Mouse (Mus musculus) thymus, adult 2 months (tissue): ENCODE measurements at regions not wholly inside any gene's neighbourhood (a gene's known extent, or its start where the extent isn't known, plus 50 kb on each side); places are given as distances from the start of the nearest gene placed in this dataset.

Source experiments
- DNase-seq: peaks from one replicate; pipeline ENCODE4 v3.0.0; 2021
- H3K27ac ChIP-seq: fragments of 200-500 bp; 2 replicates; pipeline ENCODE4 v1.5.1; 2012; ENCODE audit warnings: low read length, control low read depth; ENCODE audit not compliant: control insufficient read depth, insufficient read depth
- H3K27me3 ChIP-seq: fragments of 200-500 bp; 2 replicates; pipeline ENCODE4 v1.6.1; 2012; ENCODE audit warnings: mild to moderate bottlenecking, low read length, moderate library complexity, mixed read lengths; ENCODE audit not compliant: control insufficient read depth, insufficient read depth
- H3K36me3 ChIP-seq: fragments of 200-500 bp; 2 replicates; pipeline ENCODE4 v1.6.1; 2012; ENCODE audit warnings: mild to moderate bottlenecking, low read length, moderate library complexity; ENCODE audit not compliant: control insufficient read depth, insufficient read depth
- H3K4me1 ChIP-seq: fragments of 200-500 bp; replicated peaks from 2 replicates; pipeline ENCODE4 v1.6.1; 2012; ENCODE audit warnings: low read length; ENCODE audit not compliant: control insufficient read depth, insufficient read depth
- H3K4me3 ChIP-seq: fragments of 200-500 bp; 2 replicates; pipeline ENCODE4 v1.5.1; 2012; ENCODE audit warnings: mild to moderate bottlenecking, low read length, control low read depth, moderate library complexity; ENCODE audit not compliant: control insufficient read depth, insufficient read depth
- CTCF ChIP-seq: fragments of 200-500 bp; IDR thresholded peaks from 2 replicates; pipeline ENCODE4 v1.5.1; 2012; ENCODE audit warnings: mild to moderate bottlenecking, control low read depth, low read length, moderate library complexity, borderline replicate concordance; ENCODE audit not compliant: control insufficient read depth, poor library complexity, insufficient read depth; ENCODE audit errors: extremely low read depth
- POLR2A ChIP-seq: fragments of 200-500 bp; IDR thresholded peaks from 2 replicates; pipeline ENCODE4 v1.6.1; 2012; ENCODE audit warnings: mild to moderate bottlenecking, low read length, control low read depth, moderate library complexity; ENCODE audit not compliant: control insufficient read depth, poor library complexity, insufficient read depth; ENCODE audit errors: extremely low read depth
- WGBS: fragments of 180-500 bp; shearing (Covaris S2); methylation state at CpG from one replicate; pipeline ENCODE4 v1.1.7; 2018; 5-methylcytosine and 5-hydroxymethylcytosine counted together

GRCm38 (mm10) chr3:58173821-58174220 is 240.7 kb upstream of the Tsc22d2 start:
- 85% methylated on average over 1 of the region's 1 CpGs for WGBS
- Histone ChIP-seq H3K27ac (no peak overlapping the region), H3K36me3 (no peaks in the 10 kb centered on the region), H3K4me1 (no peaks in the 10 kb centered on the region), H3K4me3 (no peak overlapping the region), H3K27me3 (no peaks in the 10 kb centered on the region)
- TF ChIP-seq POLR2A = no peak
- TF ChIP-seq CTCF = no peak
- no peak for DNase-seq

GRCm38 (mm10) chr3:58181715-58182114 is 232.8 kb upstream of the Tsc22d2 start:
- Histone ChIP-seq H3K27ac (no peak overlapping the region), H3K27me3 (no peaks in the 10 kb centered on the region), H3K4me1 (no peaks in the 10 kb centered on the region), H3K36me3 (no peaks in the 10 kb centered on the region), H3K4me3 (no peak overlapping the region)
- TF ChIP-seq CTCF = no peak
- no peak for TF ChIP-seq POLR2A
- no peak for DNase-seq
- WGBS = 73% methylated on average over 3 of the region's 3 CpGs

- DNase-seq = no peak
- Histone ChIP-seq H3K36me3 (no peaks in the 10 kb centered on the region), H3K27me3 (no peaks in the 10 kb centered on the region), H3K4me1 (no peaks in the 10 kb centered on the region), H3K4me3 (no peak overlapping the region), H3K27ac (no peak overlapping the region)
- 64% methylated on average over 4 of the region's 4 CpGs for WGBS
- TF ChIP-seq POLR2A (no peak), CTCF (no peak)
Measured at GRCm38 (mm10) chr3:58182299-58182698, 232.2 kb upstream of the Tsc22d2 start.

- whole genome bisulfite sequencing = 60% methylated on average over 3 of the region's 3 CpGs
- Histone ChIP-seq H3K27me3 (no peaks in the 10 kb centered on the region), H3K4me3 (no peak overlapping the region), H3K27ac (no peak overlapping the region), H3K4me1 (no peaks in the 10 kb centered on the region), H3K36me3 (no peaks in the 10 kb centered on the region)
- TF ChIP-seq CTCF = no peak
- TF ChIP-seq POLR2A = no peak
- no peak for DNase-seq
Measured at GRCm38 (mm10) chr3:58183279-58183678, 231.2 kb upstream of the Tsc22d2 start.

- Histone ChIP-seq H3K36me3 (no peaks in the 10 kb centered on the region), H3K4me1 (no peaks in the 10 kb centered on the region), H3K27me3 (no peaks in the 10 kb centered on the region), H3K4me3 (no peak overlapping the region), H3K27ac (no peak overlapping the region)
- TF ChIP-seq CTCF (no peak), POLR2A (no peak)
- 94% methylated on average over 6 of the region's 6 CpGs for WGBS
- DNase-seq = no peak
Measured at GRCm38 (mm10) chr3:58200462-58200861, 214.1 kb upstream of the Tsc22d2 start.

GRCm38 (mm10) chr3:58202816-58203215 is 211.7 kb upstream of the Tsc22d2 start:
- no peaks in the 10 kb centered on the region for H3K36me3 ChIP-seq

GRCm38 (mm10) chr3:58203806-58204205 is 210.7 kb upstream of the Tsc22d2 start:
- H3K27ac ChIP-seq = no peak overlapping the region
- H3K27me3 ChIP-seq = no peaks in the 10 kb centered on the region
- no peaks in the 10 kb centered on the region for H3K4me1 ChIP-seq
- DNase-seq = no peak
- H3K4me3 ChIP-seq = no peak overlapping the region
- TF ChIP-seq POLR2A = no peak
- H3K36me3 ChIP-seq = no peaks in the 10 kb centered on the region
- 88% methylated on average over 2 of the region's 2 CpGs for WGBS

More at GRCm38 (mm10) chr3:58202816-58203215, 211.7 kb upstream of the Tsc22d2 start:
- H3K27me3 ChIP-seq = no peaks in the 10 kb centered on the region
- WGBS = 77% methylated on average over 5 of the region's 5 CpGs
- no peak for DNase-seq
- no peak overlapping the region for H3K27ac ChIP-seq
- TF ChIP-seq POLR2A = no peak
- TF ChIP-seq CTCF = no peak
- no peaks in the 10 kb centered on the region for H3K4me1 ChIP-seq
- no peak overlapping the region for H3K4me3 ChIP-seq
